Mouse (Mus musculus): ENCODE data around the gene Bach2.

Gene Bach2

DNA sequence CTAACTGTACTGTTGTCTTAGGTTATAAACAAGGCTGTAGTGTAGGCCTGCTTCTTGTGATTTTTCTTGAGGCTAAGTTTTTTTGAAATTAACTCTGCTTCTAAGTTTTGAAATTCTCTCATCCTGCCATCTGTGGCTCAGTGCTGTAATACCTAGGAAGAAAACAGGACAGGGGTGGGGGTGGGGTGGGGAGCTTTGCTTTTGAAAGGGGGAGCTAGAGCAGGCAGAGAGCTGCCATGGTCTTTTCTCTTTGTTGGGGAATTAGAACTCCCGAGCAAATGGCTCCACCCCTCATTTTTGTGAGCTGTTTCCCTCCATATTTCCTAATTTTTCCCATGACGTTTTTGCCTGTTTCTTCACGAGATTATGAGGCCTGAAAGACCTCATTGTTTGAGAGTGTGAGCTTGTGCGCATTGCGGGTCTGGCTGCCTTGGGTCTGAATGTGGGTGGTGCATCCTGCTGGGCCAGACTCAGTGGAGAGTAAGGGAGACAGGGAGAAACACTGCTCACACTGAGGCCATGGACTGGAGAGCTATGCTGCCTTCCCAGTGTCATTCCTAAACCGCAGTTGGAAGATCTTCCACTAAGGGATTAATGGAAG, 58.6 kb downstream of the Bach2 start:
- DNase-seq (ENCODE audit: low spot score): no peak

DNA sequence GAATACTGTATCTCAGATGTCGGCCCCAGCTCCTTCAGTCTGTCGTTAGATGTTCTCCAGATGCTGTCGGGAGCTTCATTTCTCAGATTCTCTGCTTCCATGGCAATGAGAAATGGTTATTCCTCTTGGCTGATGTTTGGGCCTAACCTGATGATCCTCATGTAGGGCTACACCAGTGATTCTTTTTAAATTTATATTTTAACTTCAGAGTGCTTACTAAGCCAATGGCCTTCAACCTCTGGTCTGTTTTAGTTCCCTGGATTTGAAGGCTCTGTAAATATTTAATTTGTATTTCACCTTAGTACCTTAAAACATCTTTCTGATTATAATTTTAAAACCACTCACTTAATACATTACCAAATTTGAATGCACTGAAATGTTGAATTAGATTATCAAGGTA, 60.6 kb downstream of the Bach2 start:
- no peak for DNase-seq (ENCODE audit: low spot score)

DNA sequence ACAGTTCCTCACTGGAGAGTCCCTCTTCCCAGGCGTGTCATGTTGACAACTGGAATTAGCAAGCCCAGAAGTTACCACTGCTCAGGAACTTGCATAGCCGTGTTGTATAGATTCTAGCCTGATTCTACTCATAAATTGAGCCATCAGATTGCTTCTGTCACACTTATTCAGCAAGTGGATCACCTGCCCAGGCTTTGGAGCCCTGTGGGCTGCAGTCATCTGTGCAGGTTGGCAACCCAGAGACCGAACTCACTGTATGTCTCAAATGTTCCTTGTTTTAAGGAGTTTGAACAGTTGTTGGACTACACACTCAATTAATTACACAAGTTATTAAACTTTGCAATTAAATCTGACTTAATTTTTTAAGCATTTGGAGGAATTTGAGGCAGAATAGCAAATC, 61.4 kb downstream of the Bach2 start:
- DNase-seq (ENCODE audit: low spot score): no peak

DNA sequence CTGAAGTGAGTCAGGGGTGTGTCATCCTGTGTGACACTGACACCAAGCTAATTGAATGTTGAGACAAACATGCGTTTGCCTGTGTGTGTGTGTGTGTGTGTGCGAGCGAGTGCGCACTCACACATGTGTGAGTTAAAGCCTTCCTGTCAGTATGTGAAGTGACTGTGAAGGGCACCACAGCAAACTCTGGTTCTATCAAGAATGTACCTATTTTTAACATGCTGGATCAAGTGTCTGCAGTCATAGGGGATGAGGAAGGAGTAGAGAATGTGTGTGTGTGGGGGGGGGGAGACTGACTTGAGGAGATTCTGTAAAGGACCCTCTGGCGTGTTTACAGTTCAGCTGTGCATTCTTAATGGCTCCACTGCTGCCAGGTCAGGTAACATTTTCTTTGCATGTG, 64.1 kb downstream of the Bach2 start:
- DNase-seq (ENCODE audit: low spot score): no peak

DNA sequence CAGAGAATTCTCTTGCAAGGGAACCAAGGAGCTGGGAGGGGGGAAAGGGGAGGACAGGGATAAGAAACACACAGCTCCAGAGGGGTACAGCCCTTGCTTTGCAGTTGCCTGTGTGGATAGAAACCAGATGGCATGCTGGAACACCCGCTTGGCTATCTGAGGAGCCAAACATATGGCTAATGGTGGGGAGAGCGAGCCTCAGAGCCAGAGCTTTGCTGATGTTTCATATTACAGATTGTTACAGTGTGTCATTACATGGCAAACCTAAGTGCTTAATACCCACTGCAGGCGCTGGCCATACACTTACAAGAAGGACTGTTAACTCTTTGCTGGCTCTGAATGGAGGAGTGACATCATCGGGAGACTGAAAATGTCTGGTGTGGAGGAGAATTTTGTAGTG, 64.5 kb downstream of the Bach2 start:
- no peak for DNase-seq (ENCODE audit: low spot score)

DNA sequence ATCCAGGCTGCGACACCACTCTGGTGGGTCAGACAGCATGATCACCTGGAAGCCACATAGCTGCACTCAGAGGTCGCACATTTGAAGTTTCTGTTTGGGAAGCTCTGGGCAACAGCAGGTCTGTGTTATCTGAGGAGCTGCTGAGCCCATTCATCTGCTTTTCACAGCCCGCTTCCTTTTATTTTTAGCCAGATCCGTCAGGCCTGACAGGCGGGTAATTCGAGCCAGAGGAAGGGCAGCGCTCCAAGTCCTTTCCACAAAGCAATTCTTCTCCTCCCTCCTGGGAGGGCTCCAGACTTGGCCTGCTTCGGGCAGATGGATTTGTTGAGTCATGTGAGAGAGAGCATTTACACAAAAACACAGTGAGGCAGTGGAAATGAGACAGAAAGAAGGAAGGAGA, 65.1 kb downstream of the Bach2 start:
- DNase-seq (ENCODE audit: low spot score): peak; percentile 56

DNA sequence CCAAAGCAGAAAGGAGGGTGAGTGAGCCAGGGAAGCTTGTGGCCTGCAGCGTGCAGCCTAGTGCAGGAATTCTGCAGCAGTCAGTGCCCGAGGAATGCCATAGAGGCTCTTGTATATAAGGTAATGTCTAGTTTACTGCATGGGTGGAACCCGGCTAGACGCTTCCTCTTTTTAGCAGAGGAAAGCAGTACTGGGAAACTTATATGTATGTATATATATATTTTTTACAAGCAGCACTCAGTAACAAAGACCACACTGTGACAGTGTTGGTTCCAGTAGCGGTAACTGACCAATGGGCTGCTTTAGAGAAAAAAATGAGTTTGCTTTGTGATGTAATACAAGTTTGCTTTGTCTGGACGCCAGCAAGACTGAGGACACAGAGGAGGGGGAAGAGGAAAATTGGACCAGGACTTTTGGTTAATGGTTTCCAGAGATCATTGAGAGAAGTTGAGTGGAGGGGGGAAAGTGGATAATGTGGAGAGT, 65.7 kb downstream of the Bach2 start:
- DNase-seq (ENCODE audit: low spot score): no peak

DNA sequence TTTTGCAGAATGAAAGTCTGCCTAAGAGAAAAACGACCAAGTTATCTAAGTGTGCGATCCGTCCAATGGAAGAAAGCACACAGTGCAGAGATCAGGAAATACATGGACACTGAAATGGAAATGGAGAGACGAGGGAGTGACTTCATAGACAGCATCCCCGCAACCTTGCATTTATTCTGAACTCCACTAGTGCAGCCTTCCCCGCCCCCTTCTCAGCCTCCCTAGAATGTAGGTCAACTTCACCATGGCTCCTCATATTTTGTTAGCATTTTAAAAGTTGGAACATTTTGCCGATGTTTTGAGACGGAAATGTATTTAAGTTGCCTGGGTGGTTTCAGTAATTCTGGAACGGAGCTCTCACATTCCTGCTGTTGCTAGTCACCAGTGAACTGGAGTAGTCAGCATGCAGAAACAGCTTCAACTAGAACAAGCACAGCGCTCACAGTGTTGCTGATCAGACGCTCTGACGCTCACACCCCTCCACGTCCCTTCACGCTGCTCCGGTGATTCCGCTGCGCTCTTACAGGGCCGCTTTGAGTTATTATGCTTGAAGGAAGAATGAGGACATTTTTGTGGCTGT, 66.5 kb downstream of the Bach2 start:
- no peak for DNase-seq (ENCODE audit: low spot score)

DNA sequence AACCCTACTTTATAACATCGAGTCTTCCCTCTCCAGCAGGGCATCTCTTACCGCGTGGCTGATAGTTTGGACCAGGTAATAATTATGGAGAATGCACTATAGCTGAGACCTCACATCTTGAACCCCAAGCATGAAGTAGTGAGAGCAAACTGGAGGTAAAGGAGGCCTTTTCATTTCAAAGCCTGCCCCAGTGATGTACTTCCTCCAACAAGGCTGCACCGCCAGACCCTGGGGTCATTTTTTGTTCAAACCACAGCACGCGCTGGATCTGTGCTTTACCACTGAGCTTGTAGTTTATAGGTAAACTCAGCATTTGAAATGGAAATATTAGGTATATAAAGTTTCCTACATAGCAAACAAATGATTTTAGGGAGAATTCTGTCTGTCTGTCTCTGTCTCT, 67.1 kb downstream of the Bach2 start:
- DNase-seq (ENCODE audit: low spot score): no peak

DNA sequence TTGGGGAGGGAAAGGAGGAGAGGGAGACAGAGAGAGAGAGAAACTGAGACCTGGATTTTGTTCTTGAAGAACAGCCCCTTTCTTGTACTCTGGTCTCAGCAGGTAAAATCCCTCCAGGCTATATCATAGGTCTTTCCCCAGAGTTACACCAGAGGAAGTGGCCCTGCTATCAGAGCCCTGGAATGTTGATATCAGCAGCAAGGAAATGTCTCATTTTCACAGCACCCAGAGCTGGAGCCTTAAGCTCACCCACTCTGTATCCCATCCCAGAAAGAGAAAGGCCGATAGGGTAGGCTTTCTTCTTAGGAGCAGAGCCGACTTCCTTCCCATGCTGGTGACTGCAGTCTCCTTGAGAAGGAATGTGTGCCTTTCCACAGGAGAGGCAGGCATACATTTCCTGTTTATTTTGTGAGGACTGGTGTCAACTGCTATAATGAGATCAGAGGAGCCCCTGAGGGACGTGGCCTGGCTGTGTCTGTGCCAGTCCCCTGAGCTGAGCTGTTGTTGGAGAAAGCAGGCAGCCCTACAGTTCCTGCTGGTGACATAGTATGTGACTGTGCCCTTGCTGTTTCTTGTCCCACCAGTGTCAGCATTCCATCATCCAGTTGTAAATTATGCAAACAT, 67.7 kb downstream of the Bach2 start:
- no peak for DNase-seq (ENCODE audit: low spot score)

DNA sequence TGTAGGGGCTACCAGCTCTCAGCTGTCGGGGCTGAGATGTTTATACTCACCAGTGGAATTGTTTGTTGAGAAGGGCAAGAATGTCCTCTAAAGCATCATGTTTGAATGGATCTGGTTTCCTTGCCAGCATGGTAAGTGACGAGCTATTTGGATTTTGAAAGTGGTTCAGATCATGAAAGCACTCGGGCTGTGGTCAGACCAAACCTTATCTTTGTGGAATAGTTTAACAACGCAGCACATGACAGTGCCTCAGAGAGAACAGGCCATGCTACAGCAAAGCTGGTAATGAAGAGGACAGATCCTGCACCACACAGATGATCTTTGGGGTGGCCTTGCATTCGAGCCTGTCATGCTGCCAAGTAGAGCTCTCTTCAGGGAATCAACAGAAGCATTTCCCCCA, 68.6 kb downstream of the Bach2 start:
- DNase-seq (ENCODE audit: low spot score): no peak

DNA sequence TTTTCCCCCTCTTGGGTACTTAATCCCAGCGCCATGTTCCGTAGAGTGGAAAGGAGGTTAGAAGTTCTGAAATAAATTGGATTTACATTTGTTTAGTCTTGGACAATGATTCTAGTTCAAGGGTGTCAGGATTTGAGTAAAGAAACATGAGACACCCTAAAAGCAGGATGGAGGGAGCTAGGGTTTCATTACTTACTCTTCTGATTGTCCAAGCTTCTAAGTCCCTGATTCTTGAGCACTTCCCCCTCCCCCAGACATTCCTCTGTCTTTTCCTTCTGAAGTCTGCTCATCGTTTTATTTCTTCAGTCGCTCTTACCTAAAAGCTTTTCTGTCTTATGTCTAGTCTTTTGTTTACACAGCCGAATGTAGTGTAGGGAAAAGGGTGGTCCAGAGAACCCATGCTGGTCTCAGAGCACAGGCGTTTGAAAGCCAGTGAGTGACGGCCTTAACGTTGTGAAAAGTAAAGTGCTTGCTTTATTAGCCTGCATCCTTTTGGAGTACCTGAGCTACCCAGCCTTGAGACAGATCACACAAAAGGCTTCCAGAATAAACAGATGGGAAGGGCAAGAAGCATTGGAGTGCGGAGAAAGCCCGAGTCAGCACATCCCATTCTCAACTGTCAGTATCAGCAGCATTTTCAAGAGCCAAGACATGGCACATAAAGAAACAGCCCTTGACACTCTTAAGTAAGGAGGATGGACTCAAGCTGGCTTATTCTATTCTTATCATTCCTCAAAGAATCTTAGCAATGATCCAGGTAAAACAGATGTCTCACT, 73.8 kb downstream of the Bach2 start:
- no peak for DNase-seq (ENCODE audit: low spot score)

DNA sequence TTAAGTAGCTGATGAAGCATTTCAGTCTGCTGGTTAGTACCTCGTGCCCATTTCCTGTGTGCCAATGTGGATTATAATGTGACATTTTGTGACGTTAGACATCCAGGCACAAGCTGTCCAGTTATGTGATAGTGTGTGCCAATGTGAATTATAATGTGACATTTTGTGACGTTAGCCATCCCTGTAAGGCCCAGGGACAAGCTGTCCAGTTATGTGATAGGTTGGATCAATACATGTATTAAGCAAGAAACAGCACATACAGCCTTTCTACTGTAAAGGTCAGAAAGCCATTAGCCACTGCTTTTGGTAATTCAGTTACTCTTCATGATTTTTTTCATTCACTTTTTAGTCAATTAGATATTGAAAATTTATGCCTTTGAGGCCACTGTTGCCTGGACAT, 76.3 kb downstream of the Bach2 start:
- DNase-seq (ENCODE audit: low spot score): no peak

DNA sequence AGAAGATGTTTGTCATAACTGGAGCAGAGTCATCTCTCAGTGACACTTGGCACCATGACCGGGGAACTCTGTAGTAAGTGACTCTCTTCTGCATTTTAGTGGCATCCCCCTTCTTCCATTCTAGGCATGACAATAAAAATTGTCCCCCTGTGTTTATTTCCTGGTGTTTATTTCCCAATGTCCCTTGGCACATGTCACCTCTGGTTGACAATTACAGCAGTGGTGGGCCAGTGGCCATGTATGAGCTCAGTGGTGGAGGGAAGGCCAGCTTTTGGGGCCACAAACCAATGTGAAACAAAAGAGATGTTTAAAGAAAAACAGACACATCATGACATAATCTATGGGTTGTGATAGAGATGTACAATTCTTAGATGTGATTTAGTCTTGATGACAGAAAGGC, 80.0 kb downstream of the Bach2 start:
- no peak for DNase-seq (ENCODE audit: low spot score)

DNA sequence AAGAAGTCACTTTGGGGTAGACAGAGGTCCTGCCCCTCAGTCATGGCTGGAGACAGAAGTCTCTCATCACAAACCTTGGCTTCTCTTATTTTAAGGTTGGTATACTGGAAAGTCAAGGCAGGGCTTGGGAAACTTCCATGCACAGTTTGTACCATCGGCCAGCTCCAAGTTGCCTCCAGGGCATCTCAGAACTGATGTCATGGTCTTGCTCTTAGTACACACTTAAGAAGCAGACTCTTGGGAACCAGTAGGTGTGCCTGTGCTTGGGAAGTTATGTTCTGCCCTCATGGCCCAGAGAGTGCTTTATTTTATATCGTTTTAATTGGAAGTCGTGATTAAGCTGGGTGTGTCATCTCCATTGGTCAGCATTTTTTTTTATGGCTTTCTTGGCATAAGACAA, 80.7 kb downstream of the Bach2 start:
- DNase-seq (ENCODE audit: low spot score): no peak

DNA sequence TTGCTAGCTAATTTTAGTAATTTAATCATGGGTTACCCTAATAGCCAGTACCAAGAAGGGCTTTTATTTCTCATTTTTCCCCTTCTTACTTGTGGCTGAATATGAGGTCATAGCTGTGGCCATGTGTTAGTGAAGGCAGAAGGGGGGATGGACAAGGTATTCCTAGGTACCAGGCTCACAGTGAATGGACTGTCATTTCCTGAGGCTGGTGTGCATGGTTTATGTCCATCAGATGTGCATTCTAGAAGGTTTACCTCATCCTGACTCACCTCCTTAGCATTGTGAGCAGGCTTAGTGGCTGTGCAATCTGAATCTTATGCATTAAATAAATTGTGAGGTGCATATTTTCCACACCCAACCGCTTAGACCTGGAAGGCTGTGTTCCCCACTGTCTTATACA, 81.4 kb downstream of the Bach2 start:
- DNase-seq (ENCODE audit: low spot score): no peak

DNA sequence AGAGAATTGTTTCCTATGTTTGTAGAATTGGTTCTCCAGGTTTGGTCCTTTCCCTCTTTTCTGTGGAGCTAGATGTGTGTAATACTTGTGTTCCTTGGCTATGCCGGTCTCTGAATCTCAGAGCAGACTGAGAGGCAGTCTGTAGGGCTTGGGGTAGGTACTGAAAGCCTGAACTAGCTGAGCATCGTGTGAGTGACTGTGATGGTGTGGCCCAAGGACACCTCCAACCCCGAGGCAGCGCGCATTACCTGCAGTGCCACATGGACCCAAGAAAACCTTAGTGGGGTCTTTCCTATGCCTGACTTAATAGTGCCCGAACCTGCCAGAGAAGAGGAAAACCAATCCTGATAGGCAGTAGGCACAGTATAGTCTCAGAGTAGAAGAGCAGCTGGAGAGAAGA, 85.5 kb downstream of the Bach2 start:
- no peak for DNase-seq (ENCODE audit: low spot score)

DNA sequence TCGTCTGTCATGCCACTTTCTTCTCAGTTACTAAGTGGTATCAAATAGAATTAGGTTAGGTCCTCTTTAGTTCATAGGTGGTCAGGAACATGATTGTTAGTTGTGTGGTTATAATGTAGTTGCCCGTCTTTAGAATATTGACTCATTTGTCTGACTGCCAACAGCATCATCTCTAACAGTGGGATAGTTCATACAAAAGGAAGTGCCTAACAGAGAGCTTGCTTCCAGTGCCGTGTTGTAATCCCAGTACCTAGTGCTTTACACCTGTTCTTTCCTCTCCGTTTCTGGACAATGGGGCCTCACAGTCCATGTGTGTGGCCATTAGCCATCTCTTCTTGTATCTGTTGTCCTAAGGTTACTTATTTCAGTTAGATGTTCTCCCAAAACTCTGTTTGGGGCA, 86.4 kb downstream of the Bach2 start:
- DNase-seq (ENCODE audit: low spot score): no peak

DNA sequence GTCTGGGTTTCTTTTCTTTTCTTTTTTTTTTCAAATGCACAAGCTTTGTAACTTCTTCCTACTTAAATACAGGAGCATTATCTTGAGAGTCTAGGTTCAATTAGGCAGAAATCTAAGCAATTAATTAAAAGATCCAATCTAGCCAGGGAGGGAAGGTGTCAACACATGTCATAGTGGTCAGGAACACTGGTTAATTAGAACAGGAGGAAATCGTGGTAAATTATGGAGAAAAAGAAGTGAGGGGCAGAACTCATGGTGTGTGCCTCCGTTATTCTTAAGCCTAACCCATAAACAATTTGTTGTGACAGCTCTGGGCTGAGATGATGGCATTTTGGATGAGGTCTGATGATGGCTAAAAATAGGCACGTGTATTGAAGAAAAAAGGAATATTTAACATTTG, 87.0 kb downstream of the Bach2 start:
- no peak for DNase-seq (ENCODE audit: low spot score)

DNA sequence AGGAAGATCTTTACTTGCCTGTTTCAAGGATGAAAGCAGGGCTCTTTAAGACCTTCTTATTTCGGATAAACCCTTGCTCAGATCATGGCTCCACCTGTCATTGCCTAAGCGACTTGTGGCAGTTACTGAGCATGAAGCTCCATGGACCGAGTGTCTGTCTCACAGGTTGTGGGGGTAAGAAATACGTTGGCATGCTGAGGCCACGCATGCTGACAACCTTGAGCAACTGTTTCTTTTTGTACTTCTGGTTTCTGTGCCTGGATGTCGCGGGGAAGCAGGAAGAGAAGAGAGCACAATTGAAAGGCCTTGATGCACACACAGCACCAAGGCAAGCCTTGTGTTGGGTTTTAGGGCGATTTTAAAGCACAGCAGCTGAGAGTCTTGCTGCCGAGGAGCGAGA, 87.7 kb downstream of the Bach2 start:
- DNase-seq (ENCODE audit: low spot score): no peak

DNA sequence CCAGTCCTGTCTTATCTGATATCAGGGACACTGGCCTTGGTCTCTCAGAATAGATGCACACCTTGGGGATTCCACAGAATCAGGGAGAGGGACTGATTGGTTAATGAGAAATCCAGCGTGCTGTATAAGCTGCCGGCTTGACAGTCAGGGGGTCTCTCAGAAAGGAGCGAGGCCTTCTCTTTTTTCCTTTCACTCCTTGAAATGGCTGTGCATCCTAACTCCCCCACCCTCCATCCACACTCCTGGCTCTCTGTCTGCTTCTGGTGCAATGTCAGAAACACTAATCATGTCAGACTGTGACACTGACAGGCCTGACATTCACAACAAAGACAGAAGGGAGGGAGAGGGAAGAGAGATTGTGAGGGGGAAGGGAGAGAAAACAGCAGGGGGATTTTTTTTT, 88.3 kb downstream of the Bach2 start:
- no peak for DNase-seq (ENCODE audit: low spot score)

DNA sequence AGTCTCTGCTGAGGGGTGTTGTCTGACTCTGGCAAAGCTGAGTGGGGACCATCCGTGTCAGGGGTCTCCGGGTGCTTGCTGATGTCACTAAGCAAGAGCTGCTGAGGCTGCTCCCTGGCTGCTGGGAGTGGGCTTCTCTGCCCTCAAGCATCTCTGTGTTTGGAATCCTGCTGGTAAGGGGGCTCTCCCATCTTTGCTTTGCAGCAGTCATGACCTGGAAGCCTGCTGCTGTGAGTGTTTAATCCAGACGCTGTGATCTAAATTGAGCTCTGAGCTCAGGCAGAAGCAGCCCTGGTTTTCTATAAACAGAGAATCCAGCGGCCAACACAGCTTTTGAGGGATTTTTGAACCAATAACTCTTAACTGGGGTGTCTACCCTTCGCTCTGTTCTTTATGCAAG, 89.0 kb downstream of the Bach2 start:
- DNase-seq (ENCODE audit: low spot score): no peak

DNA sequence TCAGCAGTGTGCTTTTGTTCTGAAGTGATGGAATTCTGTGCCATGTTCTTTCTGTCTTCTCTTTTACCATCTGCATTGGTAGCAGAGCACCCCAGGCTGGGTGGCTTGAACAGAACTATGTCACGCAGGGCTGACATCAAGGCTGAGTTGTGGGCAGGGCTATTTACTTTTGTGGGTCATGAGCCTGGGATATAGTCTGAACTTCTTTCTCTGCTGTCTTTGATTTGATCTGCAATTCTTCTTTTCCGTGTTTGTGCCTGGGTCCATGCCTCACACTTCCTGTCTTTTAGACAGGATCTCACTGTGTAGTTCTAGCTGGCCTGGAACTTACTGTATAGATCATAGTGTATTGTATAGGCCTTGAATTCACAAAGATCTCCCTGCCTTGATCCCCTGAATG, 90.0 kb downstream of the Bach2 start:
- DNase-seq (ENCODE audit: low spot score): no peak
